Mouse (Mus musculus) large intestine, adult 2 months (tissue): ENCODE measurements around the gene Hbb-bh2. TPM values are rescaled to one million over a fixed set of nuclear protein-coding genes. Genes with fewer than 3 reads are reported as not detected.
"Not testable (repeated sequence)": the region's sequence is repeated elsewhere in the genome, so short reads cannot be mapped to it uniquely, and the experiment has no call there.

Source experiments
- DNase-seq: peaks from one replicate; pipeline ENCODE4 v3.0.0-alpha.2; 2012; ENCODE audit warnings: low read depth, low spot score
- whole genome bisulfite sequencing: fragments of 180-500 bp; shearing (Covaris S2); methylation state at CpG from one replicate; pipeline ENCODE4 v1.1.7; 2018; 5-methylcytosine and 5-hydroxymethylcytosine counted together
- polyA plus RNA-seq: library from polyadenylated mRNA; depleted of rRNA; stranded (reverse); fragments of >200 nt; gene quantifications from 2 replicates; pipeline ENCODE4 v1.2.3, GENCODE M21; 2012; rRNA removed

The Hbb-bh2 gene
- polyA plus RNA-seq, 1 experiment: not detected

- WGBS: no CpG with 5 or more reads among the region's 3 CpGs
- not testable (repeated sequence) for DNase-seq
Observed at GRCm38 (mm10) chr7:103813152-103813551, 27.2 kb downstream of the Hbb-bh2 start.

- 40% methylated on average over 1 of the region's 1 CpGs for WGBS
Observed at GRCm38 (mm10) chr7:103812174-103812573, 28.1 kb downstream of the Hbb-bh2 start.

GRCm38 (mm10) chr7:103811223-103811845, 29.0 kb downstream of the Hbb-bh2 start:
- WGBS: 93% methylated on average over 1 of the region's 1 CpGs
- no peak for DNase-seq

More at GRCm38 (mm10) chr7:103812174-103812573, 28.1 kb downstream of the Hbb-bh2 start:
- no peak for DNase-seq

- no peak for DNase-seq
- WGBS: 59% methylated on average over 3 of the region's 3 CpGs
Observed at GRCm38 (mm10) chr7:103810746-103811145, 29.6 kb downstream of the Hbb-bh2 start.

DNA sequence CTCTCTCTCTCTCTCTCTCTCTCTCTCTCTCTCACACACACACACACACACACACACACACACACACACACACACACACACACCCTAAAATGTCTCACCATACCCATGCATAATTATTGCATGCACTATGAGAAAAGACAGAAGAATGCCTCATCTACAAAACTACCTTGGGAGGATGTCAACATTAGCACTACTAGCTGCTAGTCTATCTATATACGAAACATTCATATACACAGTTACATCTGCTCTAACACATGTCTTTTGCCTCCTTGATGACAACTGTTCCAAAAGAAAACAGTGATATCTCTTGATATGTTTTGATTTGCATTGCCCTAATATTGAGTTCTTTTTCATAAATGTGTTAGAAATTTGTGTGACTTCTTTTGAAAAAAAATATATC, 30.0 kb downstream of the Hbb-bh2 start:
- DNase-seq: no peak
- WGBS: 81% methylated on average over 1 of the region's 1 CpGs

- 67% methylated on average over 1 of the region's 1 CpGs for WGBS
- DNase-seq: no peak
Observed at GRCm38 (mm10) chr7:103809801-103810155, 30.5 kb downstream of the Hbb-bh2 start.

- WGBS: 46% methylated on average over 5 of the region's 5 CpGs
- no peak for DNase-seq
Observed at GRCm38 (mm10) chr7:103808971-103809800, 31.1 kb downstream of the Hbb-bh2 start.

DNA sequence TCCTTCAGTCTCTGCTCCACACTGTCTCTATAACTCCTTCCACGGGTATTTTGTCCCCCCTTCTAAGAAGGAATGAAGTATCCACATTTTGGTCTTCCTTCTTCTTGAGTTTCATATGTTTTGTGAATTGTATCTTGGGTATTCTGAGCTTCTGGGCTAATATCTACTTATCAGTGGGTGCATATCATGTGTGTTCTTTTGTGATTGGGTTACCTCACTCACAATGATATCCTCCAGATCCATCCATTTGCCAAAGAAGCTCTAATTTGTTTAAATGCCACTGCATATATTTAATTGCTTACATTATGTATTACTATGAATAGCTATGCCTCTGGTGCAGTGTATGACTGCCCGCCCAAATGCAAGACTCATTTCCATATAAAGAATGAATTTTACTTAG, 32.2 kb downstream of the Hbb-bh2 start:
- WGBS: 59% methylated on average over 2 of the region's 2 CpGs
- DNase-seq: not testable (repeated sequence)

- 36% methylated on average over 1 of the region's 1 CpGs for WGBS
- peak; percentile 4 for DNase-seq
Observed at GRCm38 (mm10) chr7:103806856-103807255, 33.5 kb downstream of the Hbb-bh2 start.

DNA sequence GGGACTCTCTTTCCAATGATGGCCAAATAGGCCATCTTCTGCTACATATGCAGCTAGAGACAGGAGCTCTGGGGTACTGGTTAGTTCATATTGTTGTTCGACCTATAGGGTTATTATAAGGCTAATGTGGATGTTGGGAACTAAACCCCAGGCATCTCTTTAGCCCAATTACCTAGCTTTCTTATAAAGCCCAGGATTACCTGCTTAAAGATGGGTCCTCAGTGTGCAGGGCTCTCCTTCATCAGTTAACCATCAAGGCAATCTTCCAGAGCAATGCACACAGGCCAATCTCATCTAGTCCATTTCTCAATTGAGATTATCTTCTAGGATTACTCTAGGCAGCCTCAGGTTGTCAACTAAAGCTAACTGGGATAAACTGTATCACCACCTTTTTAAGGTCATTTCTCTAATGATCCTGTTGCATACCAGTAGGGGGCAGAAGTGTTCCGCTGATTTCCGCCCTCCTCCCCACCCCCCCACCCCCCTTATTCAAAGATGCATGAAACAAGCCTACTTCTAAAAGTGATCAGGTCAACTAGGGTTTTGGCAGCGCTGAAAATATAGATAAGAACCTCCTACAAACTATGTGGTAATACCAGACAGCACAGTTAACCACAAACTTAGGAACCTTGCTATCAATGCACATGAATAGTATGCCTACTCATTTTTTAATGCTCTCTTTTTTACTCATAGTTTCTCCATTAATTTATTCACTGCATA, 47.5 kb downstream of the Hbb-bh2 start:
- WGBS: 19% methylated on average over 4 of the region's 4 CpGs
- no peak for DNase-seq

GRCm38 (mm10) chr7:103791721-103792120, 48.6 kb downstream of the Hbb-bh2 start, which contains the start of gene Olfr67:
Olfr67 (minus strand) TSS chr7:103791821.
- WGBS: 73% methylated on average over 3 of the region's 3 CpGs
- no peak for DNase-seq

Other genes starting within 250 kb of the Hbb-bh2 start
- not detected in 2 replicates for gene Olfr619, start 239.9 kb downstream of the Hbb-bh2 start, polyA plus RNA-seq
- not detected in 2 replicates for gene Olfr620, start 228.0 kb downstream of the Hbb-bh2 start, polyA plus RNA-seq
- not detected in 2 replicates for gene Olfr622, start 197.8 kb downstream of the Hbb-bh2 start, polyA plus RNA-seq
- gene Olfr623, start 176.8 kb downstream of the Hbb-bh2 start, polyA plus RNA-seq: not detected in 2 replicates
- not detected in 2 replicates for gene Olfr624, start 169.3 kb downstream of the Hbb-bh2 start, polyA plus RNA-seq
- not detected in 2 replicates for gene Olfr625-ps1, start 157.8 kb downstream of the Hbb-bh2 start, polyA plus RNA-seq
- gene Olfr243, start 125.8 kb downstream of the Hbb-bh2 start, polyA plus RNA-seq: not detected in 2 replicates
- gene Olfr628, start 110.1 kb downstream of the Hbb-bh2 start, polyA plus RNA-seq: not detected in 2 replicates
- gene Olfr629, start 95.6 kb downstream of the Hbb-bh2 start, polyA plus RNA-seq: not detected in 2 replicates
- gene Olfr630, start 83.2 kb downstream of the Hbb-bh2 start, polyA plus RNA-seq: not detected in 2 replicates
- gene Olfr69, start 68.9 kb downstream of the Hbb-bh2 start, polyA plus RNA-seq: not detected in 2 replicates
- gene Olfr68, start 60.8 kb downstream of the Hbb-bh2 start, polyA plus RNA-seq: not detected in 2 replicates
- not detected in 2 replicates for gene Olfr67, start 48.7 kb downstream of the Hbb-bh2 start, polyA plus RNA-seq
- 7.5 and 9.3 TPM in 2 replicates for gene Hbb-bt, start 26.5 kb downstream of the Hbb-bh2 start, polyA plus RNA-seq
- 97.3 and 114 TPM in 2 replicates for gene Hbb-bs, start 12.4 kb downstream of the Hbb-bh2 start, polyA plus RNA-seq
- gene Hbb-bh1, start 2.6 kb upstream of the Hbb-bh2 start, polyA plus RNA-seq: not detected in 2 replicates
- gene Hbb-y, start 12.7 kb upstream of the Hbb-bh2 start, polyA plus RNA-seq: not detected in 2 replicates
- gene Olfr66, start 45.7 kb upstream of the Hbb-bh2 start, polyA plus RNA-seq: not detected in 2 replicates
- not detected in 2 replicates for gene Olfr64, start 54.0 kb upstream of the Hbb-bh2 start, polyA plus RNA-seq
- not detected in 2 replicates for gene Olfr65, start 63.0 kb upstream of the Hbb-bh2 start, polyA plus RNA-seq
- gene Olfr631, start 88.3 kb upstream of the Hbb-bh2 start, polyA plus RNA-seq: not detected in 2 replicates
- gene Olfr632, start 93.8 kb upstream of the Hbb-bh2 start, polyA plus RNA-seq: not detected in 2 replicates
- not detected in 2 replicates for gene Olfr633, start 103.9 kb upstream of the Hbb-bh2 start, polyA plus RNA-seq
- gene Olfr635, start 130.6 kb upstream of the Hbb-bh2 start, polyA plus RNA-seq: not detected in 2 replicates
- gene Olfr638, start 158.2 kb upstream of the Hbb-bh2 start, polyA plus RNA-seq: not detected in 2 replicates
- gene Olfr639, start 176.8 kb upstream of the Hbb-bh2 start, polyA plus RNA-seq: not detected in 2 replicates
- gene Olfr640, start 185.1 kb upstream of the Hbb-bh2 start, polyA plus RNA-seq: not detected in 2 replicates
- gene Olfr641, start 194.9 kb upstream of the Hbb-bh2 start, polyA plus RNA-seq: not detected in 2 replicates
- not detected in 2 replicates for gene Olfr642, start 212.1 kb upstream of the Hbb-bh2 start, polyA plus RNA-seq
- gene 4930516K23Rik, start 220.9 kb upstream of the Hbb-bh2 start, polyA plus RNA-seq: not detected in 2 replicates
- not detected in 2 replicates for gene Olfr644, start 231.3 kb upstream of the Hbb-bh2 start, polyA plus RNA-seq
- gene Olfr645, start 244.9 kb upstream of the Hbb-bh2 start, polyA plus RNA-seq: not detected in 2 replicates